Mouse (Mus musculus) ovary, postnatal 14 days (tissue): ENCODE results near the gene Gm18336.
"Not testable (repeated sequence)": the region's sequence is repeated elsewhere in the genome, so short reads cannot be mapped to it uniquely, and the experiment has no call there.

Experiments used
- DNase-seq: peaks from one replicate; pipeline ENCODE4 v3.0.0; 2022; ENCODE audit warnings: low spot score

Gm18336 gene

GRCm38 (mm10) chrX:73398636-73399035 is at the start of gene Gm18336:
Gm18336 (minus strand) TSS chrX:73398736.
- not testable (repeated sequence) for DNase-seq

GRCm38 (mm10) chrX:73441428-73441827 is 42.9 kb upstream of the Gm18336 start:
- no peak for DNase-seq

GRCm38 (mm10) chrX:73435252-73435651 is 36.7 kb upstream of the Gm18336 start, which contains the start of gene Trex2:
Trex2 (minus strand) TSS chrX:73435344.
- no peak for DNase-seq

- DNase-seq, result no peak
Measured at GRCm38 (mm10) chrX:73432850-73433249, 34.3 kb upstream of the Gm18336 start.

- no peak for DNase-seq
Measured at GRCm38 (mm10) chrX:73430036-73430435, 31.5 kb upstream of the Gm18336 start.

GRCm38 (mm10) chrX:73412767-73413166 is 14.2 kb upstream of the Gm18336 start:
- no peak for DNase-seq

- no peak for DNase-seq
Measured at GRCm38 (mm10) chrX:73410880-73411517, 12.5 kb upstream of the Gm18336 start, which contains the start of gene Zfp92. Zfp92 (plus strand) TSS chrX:73411096.

- DNase-seq, result no peak
Measured at GRCm38 (mm10) chrX:73401616-73402015, 3.1 kb upstream of the Gm18336 start.

- DNase-seq, result no peak
Measured at GRCm38 (mm10) chrX:73400951-73401350, 2.4 kb upstream of the Gm18336 start.

- DNase-seq, result no peak
Measured at GRCm38 (mm10) chrX:73396446-73396845, 2.1 kb downstream of the Gm18336 start.

- no peak for DNase-seq
Measured at GRCm38 (mm10) chrX:73391481-73391880, 7.1 kb downstream of the Gm18336 start.

GRCm38 (mm10) chrX:73384924-73385323 is 13.6 kb downstream of the Gm18336 start:
- no peak for DNase-seq

- DNase-seq, result no peak
Measured at GRCm38 (mm10) chrX:73384419-73384818, 14.1 kb downstream of the Gm18336 start.

- DNase-seq, result no peak
Measured at GRCm38 (mm10) chrX:73363291-73363690, 35.2 kb downstream of the Gm18336 start.

GRCm38 (mm10) chrX:73356719-73357118 is 41.8 kb downstream of the Gm18336 start:
- no peak for DNase-seq

GRCm38 (mm10) chrX:73356163-73356562 is 42.4 kb downstream of the Gm18336 start:
- no peak for DNase-seq
